Comparison of ENCODE assay signal across 8 mouse cellular contexts in the genomic region with DNA sequence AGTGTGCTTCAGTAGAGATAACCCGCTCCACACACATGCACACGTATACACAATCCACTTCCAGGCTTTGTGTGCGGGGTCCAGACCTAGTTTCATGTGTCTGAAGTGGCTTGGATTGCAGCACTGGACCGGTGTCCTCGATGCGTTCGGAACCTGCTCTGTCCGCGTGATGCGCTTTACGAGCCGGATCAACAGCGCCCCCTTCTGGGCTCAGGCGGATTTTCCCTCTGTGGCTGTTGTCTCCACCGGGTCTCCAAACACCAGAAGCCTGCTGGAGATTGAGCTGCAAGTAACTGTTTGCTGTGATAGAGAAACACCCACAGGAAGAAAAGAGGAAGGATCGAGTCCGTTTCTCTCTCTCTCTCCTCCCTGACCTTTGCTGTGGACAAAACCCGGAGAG. TPM values are rescaled to one million over a fixed set of nuclear protein-coding genes. Genes with fewer than 3 reads are reported as not detected.
DNase-seq lines count a peak whose midpoint lies in the region; ATAC-seq and TF ChIP-seq lines count a peak whose summit lies in the region.

No protein-coding gene starts in this region.

- peak; percentile 23; the same call in 1 of the 2 replicates for ATAC-seq in G1E (ENCODE audit: extremely low read depth, insufficient number of reproducible peaks, low FRiP score, poor library complexity, severe bottlenecking)
- ATAC-seq in forebrain, embryonic 13.5 days = no peak
- ATAC-seq in lung, postnatal 0 days = peak; percentile 68

- peaks cover 46% of the 10 kb centered on the region for H3K27me3 ChIP-seq in G1E (ENCODE audit: insufficient read depth, low read length)
- H3K27me3 ChIP-seq in forebrain, embryonic 13.5 days = peaks cover 40% of the 10 kb centered on the region
- 0 out of 2 replicates have a peak, but pooled peaks cover 3% of the 10 kb centered on the region for H3K27me3 ChIP-seq in lung, postnatal 0 days (replicated peaks; ENCODE audit: insufficient read depth, low read length)

- H3K4me3 ChIP-seq in G1E (ENCODE audit: low read depth, low read length) = no peak overlapping the region; the same call in 1 of the 2 replicates
- no peak overlapping the region for H3K4me3 ChIP-seq in forebrain, embryonic 13.5 days
- H3K4me3 ChIP-seq in lung, postnatal 0 days (ENCODE audit: low read depth, low read length) = no peak overlapping the region

- H3K9me3 ChIP-seq in G1E (replicated peaks) = no peaks in the 10 kb centered on the region
- no peaks in the 10 kb centered on the region for H3K9me3 ChIP-seq in forebrain, embryonic 13.5 days (replicated peaks)
- H3K9me3 ChIP-seq in lung, postnatal 0 days (ENCODE audit: low read length) = no peaks in the 10 kb centered on the region

- intact Hi-C loops in heart, postnatal 14 days (cut with DNase I) = loop anchor here (1.0 kb wide), 1 partner anchor 113 kb away; no protein-coding TSS in a partner anchor

- no peaks in the 10 kb centered on the region for H3K36me3 ChIP-seq in G1E (replicated peaks)
- H3K36me3 ChIP-seq in forebrain, embryonic 13.5 days (ENCODE audit: poor library complexity, severe bottlenecking) = no peaks in the 10 kb centered on the region
- no peaks in the 10 kb centered on the region for H3K36me3 ChIP-seq in lung, postnatal 0 days (ENCODE audit: insufficient read depth, low read length)

- TF ChIP-seq CTCF in G1E (IDR thresholded peaks at IDR 0.05; ENCODE audit: low read depth, low read length) = peak; percentile 87
- TF ChIP-seq CTCF in lung, postnatal 0 days (IDR thresholded peaks at IDR 0.05) = peak; percentile 92

- 0 out of 2 replicates have a peak overlapping the region, but pooled peaks have one; percentile 12 for H3K4me2 ChIP-seq in forebrain, embryonic 13.5 days
- H3K4me2 ChIP-seq in lung, postnatal 0 days (replicated peaks; ENCODE audit: low read depth, low read length) = no peak overlapping the region

- H3K4me1 ChIP-seq in G1E (ENCODE audit: insufficient read depth, low read depth, low read length) = peaks cover 29% of the 10 kb centered on the region
- H3K4me1 ChIP-seq in forebrain, embryonic 13.5 days = peaks cover 13% of the 10 kb centered on the region
- no peaks in the 10 kb centered on the region for H3K4me1 ChIP-seq in lung, postnatal 0 days (ENCODE audit: insufficient read depth, low read depth, low read length)

- H3K9ac ChIP-seq in forebrain, embryonic 13.5 days = no peak overlapping the region
- no peak overlapping the region for H3K9ac ChIP-seq in lung, postnatal 0 days (replicated peaks; ENCODE audit: low read depth)

- DNase-seq in G1E (ENCODE audit: low spot score) = peak; percentile 40
- DNase-seq in c-Kit-positive CD71-positive TER-119-negative erythroid progenitor cells, embryonic 14.5 days (ENCODE audit: low read depth) = peak; percentile 63
- peak; percentile 83 to 89 for DNase-seq in heart, postnatal 14 days
- DNase-seq in layer of hippocampus, adult 9-10 months (ENCODE audit: low spot score) = peak; percentile 67
- DNase-seq in lung, postnatal 0 days (ENCODE audit: low spot score) = peak; percentile 80
- peak; percentile 82 for DNase-seq in right cerebral cortex, adult 18-20 months
- DNase-seq in urinary bladder, postnatal 10 days (ENCODE audit: low spot score) = peak; percentile 27

- no peak for TF ChIP-seq EP300 in lung, postnatal 0 days (IDR thresholded peaks at IDR 0.05)

- H3K27ac ChIP-seq in forebrain, embryonic 13.5 days = no peak overlapping the region
- H3K27ac ChIP-seq in lung, postnatal 0 days (ENCODE audit: low read length) = no peak overlapping the region

- 3% methylated on average over 18 of the region's 18 CpGs for WGBS in forebrain, embryonic 13.5 days
- WGBS in lung, postnatal 0 days = under 1% methylated on average over 18 of the region's 18 CpGs

RNA-seq across cellular contexts. Expression of gene Rrp1, which starts 20.8 kb away (rescaled TPM):
- 172 and 189 TPM in 2 replicates for total RNA-seq in G1E (2014; fragmentation: Nextera tagmentation)
- total RNA-seq in G1E (2017) = 423 and 464 TPM in 2 replicates
- 372 and 420 TPM in 2 replicates for polyA plus RNA-seq in G1E (2012)
- polyA plus RNA-seq in forebrain, embryonic 13.5 days (2015; fragmentation: Nextera tagmentation; extraction: Ambion mirVana) = 354 and 366 TPM in 2 replicates
- total RNA-seq in heart, postnatal 14 days (2021) = 100 to 1,000 TPM in 1 of 2 experiments, 10 to 100 TPM in 1; 100.0 to 104 TPM
- 171 and 175 TPM in 2 replicates for polyA plus RNA-seq in lung, postnatal 0 days (2015; fragmentation: Nextera tagmentation; extraction: Ambion mirVana)

RNA-seq across cellular contexts. Expression of gene Cstb, which starts 33.4 kb away (rescaled TPM):
- total RNA-seq in G1E (2014; fragmentation: Nextera tagmentation) (33.7 and 47.1 TPM in 2 replicates), G1E (2017) (251 and 260 TPM in 2 replicates)
- 20.0 and 40.3 TPM in 2 replicates for polyA plus RNA-seq in G1E (2012)
- 91.7 and 116 TPM in 2 replicates for polyA plus RNA-seq in forebrain, embryonic 13.5 days (2015; fragmentation: Nextera tagmentation; extraction: Ambion mirVana)
- total RNA-seq in heart, postnatal 14 days (2021) = 10 to 100 TPM; 31.2 to 36.3 TPM
- polyA plus RNA-seq in lung, postnatal 0 days (2015; fragmentation: Nextera tagmentation; extraction: Ambion mirVana) = 440 and 490 TPM in 2 replicates

RNA-seq across cellular contexts. Expression of gene Agpat3, which starts 39.8 kb away (rescaled TPM):
- 1.2 and 2.3 TPM in 2 replicates for total RNA-seq in G1E (2014; fragmentation: Nextera tagmentation)
- 1.9 and 2.3 TPM in 2 replicates for total RNA-seq in G1E (2017)
- polyA plus RNA-seq in G1E (2012) = 2.9 and 3.0 TPM in 2 replicates
- polyA plus RNA-seq in forebrain, embryonic 13.5 days (2015; fragmentation: Nextera tagmentation; extraction: Ambion mirVana) = 45.9 and 50.0 TPM in 2 replicates
- total RNA-seq in heart, postnatal 14 days (2021) = 100 to 1,000 TPM; 246 to 265 TPM
- polyA plus RNA-seq in lung, postnatal 0 days (2015; fragmentation: Nextera tagmentation; extraction: Ambion mirVana) = 119 and 129 TPM in 2 replicates

Comparison
In these comparisons a context has a peak if more than half of its experiments do, and no peak if none do; other contexts are left out.
1. DNase-seq: peak in every context shown above with its lines; median percentile 86 in heart, postnatal 14 days; 82 in right cerebral cortex, adult 18-20 months; 80 in lung, postnatal 0 days; 67 in layer of hippocampus, adult 9-10 months; 63 in c-Kit-positive CD71-positive TER-119-negative erythroid progenitor cells, embryonic 14.5 days; 40 in G1E; 27 in urinary bladder, postnatal 10 days.
2. RNA of gene Agpat3, which starts 39.8 kb away (polyA plus RNA-seq): 119 to 129 TPM in lung, postnatal 0 days and 45.9 to 50.0 TPM in forebrain, embryonic 13.5 days; 2.9 to 3.0 TPM in G1E; every median in the first group is over 10 times any median in the second.